Mouse (Mus musculus) spleen, adult 2 months (tissue): ENCODE measurements around the gene Ninj2. TPM values are rescaled to one million over a fixed set of nuclear protein-coding genes. Genes with fewer than 3 reads are reported as not detected.

Source experiments
- DNase-seq, 2 experiments: peaks; one replicate each; pipeline versions ENCODE4 v3.0.0 to v3.0.0-alpha.2; 2012 to 2021; ENCODE audit warnings: low spot score in 2 of 2, low read depth in 1 of 2
- H3K27ac ChIP-seq: fragments of 200-500 bp; 2 replicates; pipeline ENCODE4 v1.5.1; 2012; ENCODE audit warnings: low read length, inconsistent platforms; ENCODE audit not compliant: insufficient read depth
- H3K27me3 ChIP-seq: fragments of 200-500 bp; 2 replicates; pipeline ENCODE4 v1.6.1; 2012; ENCODE audit warnings: mild to moderate bottlenecking, moderate library complexity, low read length, inconsistent platforms; ENCODE audit not compliant: control insufficient read depth, insufficient read depth
- H3K36me3 ChIP-seq: fragments of 200-500 bp; 2 replicates; pipeline ENCODE4 v1.6.1; 2012; ENCODE audit warnings: mild to moderate bottlenecking, low read length, inconsistent platforms; ENCODE audit not compliant: control insufficient read depth, insufficient read depth
- H3K4me1 ChIP-seq: fragments of 200-500 bp; 2 replicates; pipeline ENCODE4 v1.6.1; 2011; ENCODE audit warnings: inconsistent platforms; ENCODE audit not compliant: control insufficient read depth, insufficient read depth, insufficient read length
- H3K4me3 ChIP-seq: fragments of 200-500 bp; 2 replicates; pipeline ENCODE4 v1.5.1; 2011; ENCODE audit warnings: mild to moderate bottlenecking, inconsistent platforms; ENCODE audit not compliant: insufficient read depth, insufficient read length; ENCODE audit errors: extremely low read depth
- CTCF ChIP-seq: fragments of 200-500 bp; IDR thresholded peaks from 2 replicates; pipeline ENCODE4 v1.5.1; 2011; ENCODE audit warnings: mild to moderate bottlenecking, inconsistent platforms; ENCODE audit not compliant: insufficient read depth, insufficient read length, insufficient replicate concordance; ENCODE audit errors: extremely low read depth
- POLR2A ChIP-seq: fragments of 200-500 bp; IDR thresholded peaks from 2 replicates; pipeline ENCODE4 v1.6.1; 2011; ENCODE audit warnings: low read depth, low read length, inconsistent platforms
- WGBS: fragments of 180-500 bp; shearing (Covaris S2); methylation state at CpG from one replicate; pipeline ENCODE4 v1.1.7; 2018; 5-methylcytosine and 5-hydroxymethylcytosine counted together
- polyA plus RNA-seq: library from polyadenylated mRNA; depleted of rRNA; stranded (reverse); fragments of >200 nt; gene quantifications from 2 replicates; pipeline ENCODE4 v1.2.3, GENCODE M21; 2012; rRNA removed

Gene Ninj2
- polyA plus RNA-seq = 0.19 TPM in 2 replicates

- DNase-seq = no peak
- H3K27ac ChIP-seq = no peak within 1 kb of the TSS
- no peaks in the 10 kb centered on the region for H3K36me3 ChIP-seq
- H3K27me3 ChIP-seq = no peaks in the 10 kb centered on the region
- WGBS = 94% methylated on average over 11 of the region's 11 CpGs
- TF ChIP-seq CTCF = no peak
- no peak for TF ChIP-seq POLR2A
- H3K4me3 ChIP-seq = no peak within 1 kb of the TSS
- peaks cover 6% of the 10 kb centered on the region; the same call in 1 of the 2 replicates for H3K4me1 ChIP-seq
Observed at GRCm38 (mm10) chr6:120093100-120093499, at the start of gene Ninj2. Gene Ninj2 (plus strand): TSS chr6:120093350.

- 89% methylated on average over 4 of the region's 4 CpGs for WGBS
- H3K27me3 ChIP-seq = no peaks in the 10 kb centered on the region
- 0 out of 2 replicates have a peak, but pooled peaks cover 2% of the 10 kb centered on the region for H3K4me1 ChIP-seq
- DNase-seq = no peak
- H3K27ac ChIP-seq = no peak overlapping the region
- TF ChIP-seq POLR2A = no peak
- no peak for TF ChIP-seq CTCF
- H3K4me3 ChIP-seq = no peak overlapping the region
- no peaks in the 10 kb centered on the region for H3K36me3 ChIP-seq
Observed at GRCm38 (mm10) chr6:120045406-120045805, 47.7 kb upstream of the Ninj2 start.

GRCm38 (mm10) chr6:120047705-120048292 lies 45.4 kb upstream of the Ninj2 start:
- DNase-seq = no peak
- TF ChIP-seq POLR2A (no peak), CTCF (no peak)
- Histone ChIP-seq H3K4me1 (no peaks in the 10 kb centered on the region), H3K4me3 (no peak overlapping the region), H3K27ac (no peak overlapping the region), H3K36me3 (no peaks in the 10 kb centered on the region), H3K27me3 (no peaks in the 10 kb centered on the region)
- 69% methylated on average over 7 of the region's 7 CpGs for WGBS

- Histone ChIP-seq H3K27ac (no peak overlapping the region), H3K27me3 (no peaks in the 10 kb centered on the region), H3K36me3 (no peaks in the 10 kb centered on the region), H3K4me3 (no peak overlapping the region), H3K4me1 (peaks cover 7% of the 10 kb centered on the region; the same call in 1 of the 2 replicates)
- no peak for DNase-seq
- WGBS = 94% methylated on average over 6 of the region's 6 CpGs
- no peak for TF ChIP-seq POLR2A
- TF ChIP-seq CTCF = no peak
Observed at GRCm38 (mm10) chr6:120054412-120054811, 38.7 kb upstream of the Ninj2 start.

GRCm38 (mm10) chr6:120055666-120056540 lies 37.2 kb upstream of the Ninj2 start:
- peak in 1 of 2 experiments; percentile 22 for DNase-seq
- H3K27me3 ChIP-seq = no peaks in the 10 kb centered on the region

GRCm38 (mm10) chr6:120062934-120063333 lies 30.2 kb upstream of the Ninj2 start:
- Histone ChIP-seq H3K27ac (no peak overlapping the region), H3K36me3 (no peaks in the 10 kb centered on the region), H3K4me1 (peaks cover 8% of the 10 kb centered on the region; the same call in 1 of the 2 replicates), H3K27me3 (no peaks in the 10 kb centered on the region), H3K4me3 (no peak overlapping the region)
- DNase-seq = no peak
- TF ChIP-seq CTCF = no peak
- no peak for TF ChIP-seq POLR2A
- 94% methylated on average over 5 of the region's 5 CpGs for WGBS

More at GRCm38 (mm10) chr6:120055666-120056540, 37.2 kb upstream of the Ninj2 start:
- no peaks in the 10 kb centered on the region for H3K36me3 ChIP-seq
- H3K27ac ChIP-seq = peak overlapping the region; percentile 57
- no peak overlapping the region for H3K4me3 ChIP-seq
- H3K4me1 ChIP-seq = peaks cover 7% of the 10 kb centered on the region; the same call in 1 of the 2 replicates
- TF ChIP-seq CTCF (no peak), POLR2A (no peak)
- WGBS = 39% methylated on average over 2 of the region's 2 CpGs

- no peak for DNase-seq
- Histone ChIP-seq H3K4me1 (peaks cover 8% of the 10 kb centered on the region; the same call in 1 of the 2 replicates), H3K4me3 (no peak overlapping the region), H3K36me3 (no peaks in the 10 kb centered on the region), H3K27ac (no peak overlapping the region), H3K27me3 (no peaks in the 10 kb centered on the region)
- 43% methylated on average over 2 of the region's 2 CpGs for WGBS
- TF ChIP-seq CTCF (no peak), POLR2A (no peak)
Observed at GRCm38 (mm10) chr6:120064627-120065026, 28.5 kb upstream of the Ninj2 start.
